Mouse (Mus musculus) C2C12 (cell line): ENCODE measurements at regions not wholly inside any gene's neighbourhood (a gene's known extent, or its start where the extent isn't known, plus 50 kb on each side); places are given as distances from the start of the nearest gene placed in this dataset.

Experiments
- H3K27me3 ChIP-seq: one replicate; pipeline ENCODE4 v1.6.1; 2011; ENCODE audit not compliant: control insufficient read depth, insufficient read depth, insufficient read length
- H3K36me3 ChIP-seq: one replicate; pipeline ENCODE4 v1.6.1; 2011; ENCODE audit not compliant: control insufficient read depth, insufficient read depth
- H3K4me3 ChIP-seq: one replicate; pipeline ENCODE4 v1.5.1; 2011; ENCODE audit warnings: mild to moderate bottlenecking, control low read depth; ENCODE audit not compliant: poor library complexity, insufficient read depth, severe bottlenecking
- H3K79me2 ChIP-seq: one replicate; pipeline ENCODE4 v1.6.1; 2011; ENCODE audit not compliant: control insufficient read depth, insufficient read depth
- H3K79me3 ChIP-seq: one replicate; pipeline ENCODE4 v1.6.1; 2011; ENCODE audit warnings: low read depth, control low read depth
- H3ac ChIP-seq: one replicate; pipeline ENCODE3; 2011; ENCODE audit warnings: low read depth; ENCODE audit not compliant: control insufficient read depth, insufficient read length
- CEBPB ChIP-seq: IDR thresholded peaks from one replicate; pipeline ENCODE4 v1.6.1; 2011; ENCODE audit warnings: low read depth, mild to moderate bottlenecking, control low read depth, moderate library complexity
- CTCF ChIP-seq: IDR thresholded peaks from one replicate; pipeline ENCODE4 v1.5.1; 2011; ENCODE audit not compliant: control insufficient read depth, insufficient read depth, insufficient read length
- FOSL1 ChIP-seq: IDR thresholded peaks from one replicate; pipeline ENCODE4 v1.8.0; 2011; ENCODE audit warnings: mild to moderate bottlenecking, low read length; ENCODE audit not compliant: poor library complexity, insufficient read depth, severe bottlenecking
- MAX ChIP-seq: IDR thresholded peaks from one replicate; pipeline ENCODE4 v1.6.1; 2011; ENCODE audit warnings: mild to moderate bottlenecking, control low read depth
- MYOD1 ChIP-seq: IDR thresholded peaks from one replicate; pipeline ENCODE4 v1.6.1; 2011; ENCODE audit warnings: low read depth; ENCODE audit not compliant: control insufficient read depth, insufficient read length
- MYOG ChIP-seq: IDR thresholded peaks from one replicate; pipeline ENCODE4 v1.6.1; 2011; ENCODE audit not compliant: control insufficient read depth, insufficient read length; ENCODE audit errors: extremely low read depth
- USF1 ChIP-seq: IDR thresholded peaks from one replicate; pipeline ENCODE4 v1.6.1; 2011; ENCODE audit warnings: low read depth, mild to moderate bottlenecking, control low read depth, moderate library complexity

GRCm38 (mm10) chr9:50395543-50395942 lies 50.8 kb upstream of the Rpl10-ps3 start:
- Histone ChIP-seq H3K79me2 (no peaks in the 10 kb centered on the region), H3ac (no peak overlapping the region)
- TF ChIP-seq MYOD1 (no peak), FOSL1 (no peak), MAX (no peak), MYOG (no peak), CTCF (no peak), CEBPB (no peak), USF1 (no peak)

GRCm38 (mm10) chr9:50396051-50396450 lies 51.3 kb upstream of the Rpl10-ps3 start:
- Histone ChIP-seq H3K79me3 (no peaks in the 10 kb centered on the region), H3ac (no peak overlapping the region), H3K27me3 (peaks cover 7% of the 10 kb centered on the region), H3K4me3 (no peak overlapping the region), H3K79me2 (no peaks in the 10 kb centered on the region), H3K36me3 (no peaks in the 10 kb centered on the region)
- TF ChIP-seq MYOG (no peak), CEBPB (no peak), FOSL1 (no peak), MAX (no peak), MYOD1 (no peak), USF1 (no peak), CTCF (no peak)

More at GRCm38 (mm10) chr9:50395543-50395942, 50.8 kb upstream of the Rpl10-ps3 start:
- Histone ChIP-seq H3K27me3 (peaks cover 11% of the 10 kb centered on the region), H3K79me3 (no peaks in the 10 kb centered on the region), H3K36me3 (no peaks in the 10 kb centered on the region), H3K4me3 (no peak overlapping the region)

DNA sequence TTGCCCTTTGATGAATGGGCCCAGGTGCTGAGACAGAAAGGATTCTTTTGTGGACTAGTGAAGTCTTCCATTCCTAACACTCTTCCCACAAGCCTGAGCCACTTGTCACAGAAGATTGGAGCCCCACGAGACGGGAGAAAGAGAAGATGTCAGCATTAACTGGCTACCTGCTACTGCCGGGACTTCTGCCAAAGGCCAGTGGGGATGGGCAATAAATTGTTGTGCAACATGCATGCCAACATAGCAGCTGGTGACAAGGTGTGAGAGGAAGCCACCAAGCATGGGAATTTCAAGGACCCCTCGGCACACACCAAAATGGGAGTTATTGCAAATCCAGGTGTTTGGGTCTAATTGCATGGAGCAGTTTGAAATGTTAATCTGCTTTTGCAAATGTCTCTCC lies 63.6 kb upstream of the Rpl10-ps3 start:
- H3ac ChIP-seq: no peak overlapping the region
- H3K36me3 ChIP-seq: no peaks in the 10 kb centered on the region
- no peak overlapping the region for H3K4me3 ChIP-seq
- H3K27me3 ChIP-seq: peaks cover 53% of the 10 kb centered on the region
- no peaks in the 10 kb centered on the region for H3K79me3 ChIP-seq
- H3K79me2 ChIP-seq: no peaks in the 10 kb centered on the region
- TF ChIP-seq MAX (no peak), USF1 (no peak), CEBPB (no peak), FOSL1 (no peak), MYOD1 (no peak), CTCF (no peak), MYOG (no peak)

GRCm38 (mm10) chr9:50408845-50409244 lies 64.1 kb upstream of the Rpl10-ps3 start:
- TF ChIP-seq MAX (no peak), CTCF (no peak), FOSL1 (no peak), MYOG (no peak), USF1 (no peak), MYOD1 (no peak), CEBPB (no peak)
- no peak overlapping the region for H3K4me3 ChIP-seq
- H3K27me3 ChIP-seq: peaks cover 57% of the 10 kb centered on the region
- H3K36me3 ChIP-seq: no peaks in the 10 kb centered on the region
- H3K79me2 ChIP-seq: no peaks in the 10 kb centered on the region
- H3K79me3 ChIP-seq: no peaks in the 10 kb centered on the region
- no peak overlapping the region for H3ac ChIP-seq

DNA sequence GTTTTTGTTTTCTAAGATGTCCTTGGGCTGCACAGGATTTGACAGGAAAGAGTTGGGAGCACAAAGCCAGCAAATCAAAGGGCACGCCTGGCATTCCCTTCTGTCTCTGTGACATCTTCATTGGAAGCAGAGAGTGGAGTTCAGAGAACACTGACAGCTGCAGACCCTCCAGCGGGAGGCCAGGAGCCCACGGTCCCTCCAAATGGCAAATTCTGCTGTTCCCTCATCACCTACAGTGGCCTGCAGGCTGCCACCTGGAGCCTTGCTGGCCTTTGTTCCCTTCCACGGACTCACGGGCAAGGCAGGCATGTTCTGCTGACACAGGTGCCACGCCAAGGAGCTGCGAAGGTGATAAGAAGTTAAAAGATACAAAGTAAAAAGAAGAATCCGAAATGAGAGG lies 68.2 kb upstream of the Rpl10-ps3 start:
- Histone ChIP-seq H3ac (no peak overlapping the region), H3K79me2 (no peaks in the 10 kb centered on the region), H3K27me3 (peaks cover 59% of the 10 kb centered on the region), H3K79me3 (no peaks in the 10 kb centered on the region), H3K4me3 (no peak overlapping the region), H3K36me3 (no peaks in the 10 kb centered on the region)
- TF ChIP-seq CEBPB (no peak), MAX (no peak), MYOG (no peak), FOSL1 (no peak), MYOD1 (no peak), USF1 (no peak), CTCF (no peak)
